Mouse (Mus musculus): ENCODE data around the gene Copz1.
A peak's percentile ranks its signal among the peaks of the same experiment; 100 is the strongest.

The Copz1 gene

GRCm38 (mm10) chr15:103308876-103309580 is 36.5 kb downstream of the Copz1 start:
- DNase-seq (ENCODE audit: low spot score in 2 of 2), result no peak

DNA sequence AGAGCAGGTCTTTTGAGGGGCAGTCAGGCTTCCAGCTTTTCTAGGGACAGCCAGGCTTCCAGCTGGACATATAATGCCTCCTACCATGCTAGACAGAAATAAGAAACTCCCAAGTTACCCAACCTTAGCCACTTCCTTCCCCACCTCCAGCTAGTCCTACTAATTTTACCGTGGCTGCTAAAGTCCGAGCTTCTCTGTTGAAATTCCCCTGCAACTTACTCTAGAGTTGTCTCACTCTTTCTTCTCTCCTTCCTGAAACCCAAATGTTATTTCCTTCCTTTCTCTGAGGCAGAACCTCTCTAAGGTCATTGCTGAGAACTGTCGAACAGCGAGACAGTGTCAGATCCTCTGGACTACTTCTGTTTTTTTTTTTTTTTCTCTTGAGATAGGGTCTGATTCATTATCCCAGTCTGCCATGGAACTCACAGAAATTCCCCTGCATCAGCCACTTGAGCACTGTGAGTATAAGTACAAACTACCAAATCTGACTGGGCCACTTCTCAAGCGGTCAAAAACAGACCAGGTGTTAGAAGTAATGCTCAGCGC is 37.9 kb downstream of the Copz1 start, which contains the start of gene Gpr84:
TSS of gene Gpr84 (minus strand) at position 248 of the 546 bp plus-strand sequence.
- no peak for DNase-seq (ENCODE audit: low spot score in 2 of 2)

- peak; percentile 81 to 86 for DNase-seq (ENCODE audit: low spot score in 2 of 2)
These were observed 41.1 kb downstream of the Copz1 start for GRCm38 (mm10) chr15:103313495-103314095.

- DNase-seq (ENCODE audit: low spot score in 2 of 2), result no peak
These were observed 41.7 kb downstream of the Copz1 start for GRCm38 (mm10) chr15:103314181-103314580.

GRCm38 (mm10) chr15:103315011-103315502 is 42.5 kb downstream of the Copz1 start:
- DNase-seq (ENCODE audit: low spot score in 2 of 2), result peak; percentile 72 to 77

DNA sequence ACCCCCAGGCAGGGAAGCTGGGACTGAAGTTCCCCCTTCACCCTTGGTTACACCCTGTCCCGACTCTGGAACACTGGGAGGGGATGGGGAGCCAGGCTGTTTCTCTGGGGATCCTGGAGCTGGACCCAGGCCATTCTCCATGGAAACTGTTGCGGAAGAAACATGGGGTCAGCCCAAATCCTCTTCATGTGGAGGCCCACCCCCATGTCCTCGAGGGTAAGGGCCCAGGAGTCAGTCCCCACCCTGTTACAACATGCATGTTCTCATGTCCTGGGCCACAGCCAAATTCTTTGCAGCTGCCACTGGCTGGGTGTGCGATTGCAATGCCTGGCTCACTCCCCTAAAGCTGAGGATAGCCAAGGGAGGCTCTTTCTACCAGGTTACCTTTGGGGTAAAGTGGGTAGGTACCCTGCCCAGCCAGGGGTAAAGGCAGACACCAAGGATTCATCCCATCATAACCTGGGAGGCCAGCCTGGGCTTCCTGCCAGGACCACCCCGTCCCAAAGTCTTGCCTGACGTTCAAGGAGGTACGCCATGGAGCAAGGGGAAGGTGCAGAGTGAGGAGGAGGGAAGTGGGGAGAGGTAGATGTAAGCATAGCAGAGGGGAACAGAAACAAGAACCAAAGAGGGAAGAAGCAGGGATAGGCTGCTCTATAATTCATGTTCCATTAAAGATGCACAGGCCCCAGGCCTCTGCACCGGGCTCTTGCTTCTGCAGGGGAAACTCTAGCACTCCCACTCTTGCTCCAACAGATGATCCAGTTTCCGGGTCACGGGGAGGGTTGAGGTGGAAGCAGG is 43.7 kb downstream of the Copz1 start:
- peak in 1 of 2 experiments; percentile 42 for DNase-seq (ENCODE audit: low spot score in 2 of 2)

DNA sequence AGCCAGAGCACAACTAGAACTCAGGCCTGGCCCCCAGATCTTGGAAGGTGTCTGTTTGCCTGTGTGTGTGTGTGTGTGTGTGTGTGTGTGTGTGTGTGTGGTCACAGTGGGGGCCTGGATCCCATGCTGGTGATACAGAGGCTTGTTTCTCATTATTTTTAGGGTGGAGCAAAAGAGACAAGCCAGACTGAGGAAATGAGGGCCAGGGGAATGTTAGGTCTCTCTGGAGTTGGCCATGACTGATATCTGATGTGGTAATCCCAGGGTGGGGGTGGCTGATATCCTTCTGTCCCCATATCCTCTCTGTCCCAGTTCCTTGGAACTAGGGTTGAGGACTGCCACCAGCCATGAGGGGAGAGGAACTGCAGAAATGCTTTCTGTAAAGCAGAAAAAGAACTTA is 44.6 kb downstream of the Copz1 start:
- no peak for DNase-seq (ENCODE audit: low spot score in 2 of 2)

DNA sequence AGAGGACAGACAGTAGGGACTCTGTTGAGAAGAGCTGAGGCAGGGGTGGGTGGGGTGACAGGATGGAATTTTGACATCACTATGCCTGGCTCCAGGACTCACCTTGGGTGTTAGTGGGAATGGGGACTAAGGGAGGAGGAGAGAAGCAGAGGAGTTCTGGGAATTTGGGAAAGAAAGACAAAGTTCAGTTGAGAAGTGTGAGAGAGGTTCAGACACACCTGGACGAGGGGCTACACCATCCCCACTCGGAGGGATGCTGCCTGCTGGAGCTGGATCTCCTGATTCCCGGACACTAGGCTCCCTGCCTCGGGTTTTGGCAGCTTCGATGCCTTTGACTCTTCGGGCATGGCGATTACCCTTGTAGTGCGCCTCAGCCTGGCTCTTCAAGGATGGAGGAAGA is 45.2 kb downstream of the Copz1 start:
- DNase-seq (ENCODE audit: low spot score in 2 of 2), result no peak

GRCm38 (mm10) chr15:103318201-103318816 is 45.8 kb downstream of the Copz1 start:
- DNase-seq (ENCODE audit: low spot score in 2 of 2), result peak in 1 of 2 experiments; percentile 26

DNA sequence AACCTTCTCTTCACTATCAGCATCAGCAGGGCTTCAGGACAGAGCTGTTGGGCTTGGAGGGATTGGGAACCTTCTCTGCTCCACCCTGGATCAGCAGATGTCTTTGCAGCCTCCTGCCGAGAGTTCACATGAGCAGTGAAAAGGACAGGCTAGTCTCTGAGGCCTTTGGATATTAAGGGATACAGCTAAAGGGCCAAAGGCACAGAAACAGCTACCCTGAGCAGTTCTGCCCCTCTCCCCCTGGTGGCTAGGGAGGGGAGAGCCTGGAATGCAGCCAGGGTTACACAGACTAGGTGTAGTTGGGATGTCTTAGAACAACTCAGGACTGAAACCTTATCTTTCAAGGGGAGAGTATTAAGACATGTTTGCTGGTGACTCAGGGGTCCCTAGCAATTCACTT is 48.6 kb downstream of the Copz1 start:
- peak in 1 of 2 experiments; percentile 40 for DNase-seq (ENCODE audit: low spot score in 2 of 2)

DNA sequence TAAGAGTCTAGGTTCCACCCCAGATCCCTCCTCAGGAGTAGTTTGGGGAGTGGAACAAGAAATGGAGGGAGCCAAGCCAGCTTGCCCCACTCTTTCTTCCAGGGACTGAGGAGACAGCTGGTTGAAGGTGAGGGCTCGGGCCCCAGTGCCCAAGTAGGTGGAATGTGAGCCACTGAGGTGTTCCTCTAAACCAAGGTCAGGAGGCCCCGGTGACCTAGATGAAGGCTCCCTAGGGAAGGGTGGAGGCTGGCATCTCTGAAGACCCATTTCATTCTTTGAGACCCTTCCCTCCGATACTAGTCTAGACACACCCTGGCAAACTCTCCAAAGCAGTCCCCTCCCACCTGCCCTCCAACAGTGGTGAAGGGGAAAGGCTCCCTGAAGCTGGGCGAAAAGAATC is 49.9 kb downstream of the Copz1 start:
- peak in 1 of 2 experiments; percentile 38 for DNase-seq (ENCODE audit: low spot score in 2 of 2)

DNA sequence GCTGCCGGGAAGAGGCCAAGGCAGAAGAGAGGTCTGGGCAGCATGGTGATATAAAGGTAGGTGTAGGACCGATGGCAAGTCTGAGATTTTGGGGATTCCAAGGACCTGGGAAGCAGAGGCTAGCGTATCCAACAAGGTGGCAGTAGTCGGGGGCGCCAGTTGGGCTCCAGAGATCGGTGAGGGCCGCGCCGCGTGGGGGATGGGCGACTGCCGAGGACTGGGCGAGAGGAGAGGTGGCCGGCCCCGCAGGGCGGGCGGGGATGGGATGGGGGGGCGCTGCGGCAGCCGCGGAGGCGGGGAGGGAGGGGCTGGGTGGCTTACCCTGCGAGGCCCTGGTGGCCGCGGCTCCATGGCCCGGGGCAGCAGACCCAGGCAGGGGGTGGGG is 50.5 kb downstream of the Copz1 start:
- peak; percentile 60 to 76 for DNase-seq (ENCODE audit: low spot score in 2 of 2)

GRCm38 (mm10) chr15:103323455-103324247 is 51.1 kb downstream of the Copz1 start:
- peak; percentile 90 to 92 for DNase-seq (ENCODE audit: low spot score in 2 of 2)

DNA sequence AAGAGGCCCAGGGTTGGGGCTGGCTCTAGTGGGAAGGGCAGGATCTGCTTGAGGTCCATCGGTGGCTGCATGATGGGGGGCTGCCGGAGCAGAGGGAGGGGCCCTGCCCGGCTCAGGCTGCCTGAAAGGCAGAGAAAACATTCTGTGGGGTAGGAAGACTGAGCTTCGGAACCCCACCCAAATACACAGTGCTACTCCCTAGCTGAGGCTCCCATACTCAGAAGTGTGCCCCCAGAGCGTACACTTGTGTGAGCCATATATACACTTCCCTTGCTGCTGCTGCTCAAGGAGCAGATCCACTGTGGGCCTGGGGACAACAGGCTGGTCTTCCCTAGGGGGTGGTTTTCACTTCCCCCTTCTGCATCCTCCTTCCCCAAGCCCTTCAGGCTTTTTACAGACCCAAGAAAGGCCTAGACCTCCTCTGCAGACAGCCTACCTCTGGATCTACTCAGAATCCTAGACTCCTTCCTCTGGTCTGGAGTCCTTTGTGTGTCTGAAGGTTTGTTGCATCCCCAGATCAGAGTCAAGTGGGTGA is 60.6 kb downstream of the Copz1 start:
- no peak for DNase-seq (ENCODE audit: low spot score in 2 of 2)

GRCm38 (mm10) chr15:103333738-103334137 is 61.2 kb downstream of the Copz1 start:
- DNase-seq (ENCODE audit: low spot score in 2 of 2), result peak in 1 of 2 experiments; percentile 47

GRCm38 (mm10) chr15:103334194-103334593 is 61.7 kb downstream of the Copz1 start:
- DNase-seq (ENCODE audit: low spot score in 2 of 2), result no peak

- no peak for DNase-seq (ENCODE audit: low spot score in 2 of 2)
These were observed 62.5 kb downstream of the Copz1 start for GRCm38 (mm10) chr15:103335040-103335439.

GRCm38 (mm10) chr15:103335488-103336235 is 63.1 kb downstream of the Copz1 start:
- peak in 1 of 2 experiments; percentile 32 for DNase-seq (ENCODE audit: low spot score in 2 of 2)

DNA sequence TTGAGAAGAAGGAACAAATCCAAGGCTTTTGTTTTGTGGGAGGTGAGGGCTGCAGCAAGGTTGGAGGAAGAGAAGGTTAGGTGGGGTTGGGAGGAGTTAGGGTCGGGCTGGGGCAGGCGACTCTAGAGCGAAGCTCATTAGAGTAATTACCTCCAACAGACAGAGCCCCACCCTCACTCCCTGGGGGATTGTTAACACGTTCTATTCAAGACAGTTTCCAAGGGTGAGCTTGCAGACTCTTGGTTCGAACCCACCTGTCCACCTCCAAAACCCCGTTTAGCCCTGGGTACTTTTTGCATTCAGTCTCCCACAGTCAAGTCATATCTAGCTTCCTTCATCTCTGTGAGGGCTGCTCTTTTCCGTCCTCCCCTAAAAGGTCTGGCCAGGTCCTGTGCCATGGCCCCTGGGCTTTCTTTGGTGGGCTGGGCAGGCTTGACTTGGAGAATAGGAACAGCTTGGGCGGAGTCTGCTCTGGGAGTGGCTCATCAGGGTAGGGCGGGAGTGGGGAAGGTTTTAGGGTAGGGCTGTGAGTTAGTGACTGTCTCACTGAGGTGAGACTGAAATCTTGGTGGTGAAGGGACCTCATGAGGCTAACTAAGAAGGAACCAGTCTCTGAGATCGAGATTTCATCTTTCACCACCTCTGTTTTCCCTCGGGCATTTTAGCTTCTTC is 64.6 kb downstream of the Copz1 start:
- DNase-seq (ENCODE audit: low spot score in 2 of 2), result no peak

All from right cerebral cortex, postnatal 10 days (tissue).